Comparison of ENCODE assay signal across 7 mouse cellular contexts in the genomic region with DNA sequence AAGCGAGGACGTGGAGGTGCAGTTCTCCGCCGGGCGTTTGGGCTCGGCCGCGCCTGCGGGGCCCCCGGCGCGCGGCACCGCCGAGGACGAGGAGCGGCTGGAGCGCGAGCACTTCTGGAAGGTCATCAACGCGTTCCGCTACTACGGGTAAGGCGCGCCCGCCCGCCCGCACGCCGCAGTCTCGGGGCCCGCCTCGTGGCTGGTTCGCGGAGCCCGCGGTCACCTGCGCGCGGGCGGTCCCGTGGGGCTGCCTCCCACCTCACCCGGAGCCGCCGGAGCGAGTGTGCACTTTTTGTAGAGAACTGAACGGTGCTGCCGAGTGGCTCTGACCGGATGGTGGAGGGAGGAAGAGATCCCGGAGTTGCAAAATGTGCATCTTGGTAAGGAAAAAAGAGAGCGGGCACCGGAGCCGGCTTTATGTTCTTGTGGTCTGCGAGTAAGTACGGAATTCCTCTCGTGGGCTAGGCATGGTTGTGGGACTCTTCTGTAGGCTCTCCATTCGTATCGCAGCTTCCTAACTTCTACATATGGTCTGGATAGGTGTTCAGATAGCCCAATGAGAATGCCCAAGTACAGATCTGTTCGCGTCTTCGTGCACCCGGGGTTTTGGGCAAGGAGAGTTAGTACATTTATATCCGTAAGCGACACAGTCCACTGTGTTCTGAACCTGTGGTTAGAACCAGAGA. TPM values are rescaled to one million over a fixed set of nuclear protein-coding genes. Genes with fewer than 3 reads are reported as not detected.
DNase-seq lines count a peak whose midpoint lies in the region; ATAC-seq lines count a peak whose summit lies in the region.

No protein-coding gene starts in this region.

- DNase-seq in MN1 (ENCODE audit: low spot score) = peak; percentile 40
- peak; percentile 50 for DNase-seq in c-Kit-positive CD71-positive TER-119-positive erythroid progenitor cells, embryonic 14.5 days (ENCODE audit: low spot score)
- DNase-seq in left cerebral cortex, adult 11 months (ENCODE audit: low spot score) = peak; percentile 28
- DNase-seq in right cerebral cortex, postnatal 25 days = peak; percentile 68

- H3K9me3 ChIP-seq in forebrain, embryonic 13.5 days (replicated peaks) = no peaks in the 10 kb centered on the region
- no peaks in the 10 kb centered on the region for H3K9me3 ChIP-seq in hindbrain, embryonic 13.5 days

- H3K36me3 ChIP-seq in forebrain, embryonic 13.5 days (ENCODE audit: poor library complexity, severe bottlenecking) = no peaks in the 10 kb centered on the region
- no peaks in the 10 kb centered on the region for H3K36me3 ChIP-seq in hindbrain, embryonic 13.5 days

- WGBS in forebrain, embryonic 13.5 days = under 1% methylated on average over 62 of the region's 64 CpGs
- under 1% methylated on average over 50 of the region's 64 CpGs for WGBS in hindbrain, embryonic 13.5 days

- peak overlapping the region; percentile 86 for H3K9ac ChIP-seq in forebrain, embryonic 13.5 days
- H3K9ac ChIP-seq in hindbrain, embryonic 13.5 days = peak overlapping the region; percentile 87

- H3K4me1 ChIP-seq in forebrain, embryonic 13.5 days = peaks cover 22% of the 10 kb centered on the region
- H3K4me1 ChIP-seq in hindbrain, embryonic 13.5 days (replicated peaks) = peaks cover 22% of the 10 kb centered on the region

- H3K4me2 ChIP-seq in forebrain, embryonic 13.5 days = peak overlapping the region; percentile 80
- peak overlapping the region; percentile 82 for H3K4me2 ChIP-seq in hindbrain, embryonic 13.5 days

- peak overlapping the region; percentile 75 for H3K4me3 ChIP-seq in forebrain, embryonic 13.5 days
- peak overlapping the region; percentile 79 for H3K4me3 ChIP-seq in hindbrain, embryonic 13.5 days

- no peaks in the 10 kb centered on the region for H3K27me3 ChIP-seq in forebrain, embryonic 13.5 days
- no peaks in the 10 kb centered on the region for H3K27me3 ChIP-seq in hindbrain, embryonic 13.5 days

- peak; percentile 77 for ATAC-seq in forebrain, embryonic 13.5 days
- peak; percentile 79 for ATAC-seq in hindbrain, embryonic 13.5 days (ENCODE audit: low FRiP score)
- peak; percentile 39 for ATAC-seq in megakaryocyte, adult 5-6 weeks (ENCODE audit: poor library complexity, severe bottlenecking)

- H3K27ac ChIP-seq in forebrain, embryonic 13.5 days = peak overlapping the region; percentile 66
- peak overlapping the region; percentile 82 for H3K27ac ChIP-seq in hindbrain, embryonic 13.5 days

RNA-seq across cellular contexts. Expression of gene Carnmt1, which starts 0.6 kb away (rescaled TPM):
- polyA plus RNA-seq in forebrain, embryonic 13.5 days (2015; fragmentation: Nextera tagmentation; extraction: Ambion mirVana) = 17.7 and 18.0 TPM in 2 replicates
- 15.2 and 15.8 TPM in 2 replicates for polyA plus RNA-seq in hindbrain, embryonic 13.5 days (2015; fragmentation: Nextera tagmentation; extraction: Ambion mirVana)
- 16.3 and 18.3 TPM in 2 replicates for total RNA-seq in megakaryocyte, adult 5-6 weeks (2015)
- 11.4 and 11.6 TPM in 2 replicates for total RNA-seq in megakaryocyte, adult 5-6 weeks (2017)

RNA-seq across cellular contexts. Expression of gene Nmrk1, which starts 39.4 kb away (rescaled TPM):
- polyA plus RNA-seq in forebrain, embryonic 13.5 days (2015; fragmentation: Nextera tagmentation; extraction: Ambion mirVana) = 4.2 and 4.5 TPM in 2 replicates
- polyA plus RNA-seq in hindbrain, embryonic 13.5 days (2015; fragmentation: Nextera tagmentation; extraction: Ambion mirVana) = 8.5 and 9.8 TPM in 2 replicates
- total RNA-seq in megakaryocyte, adult 5-6 weeks (2015) = 6.1 and 13.0 TPM in 2 replicates
- total RNA-seq in megakaryocyte, adult 5-6 weeks (2017) = 3.7 and 4.6 TPM in 2 replicates

RNA-seq across cellular contexts. Expression of gene Ostf1, which starts 39.6 kb away (rescaled TPM):
- 26.4 and 29.5 TPM in 2 replicates for polyA plus RNA-seq in forebrain, embryonic 13.5 days (2015; fragmentation: Nextera tagmentation; extraction: Ambion mirVana)
- 45.9 and 54.5 TPM in 2 replicates for polyA plus RNA-seq in hindbrain, embryonic 13.5 days (2015; fragmentation: Nextera tagmentation; extraction: Ambion mirVana)
- 384 and 411 TPM in 2 replicates for total RNA-seq in megakaryocyte, adult 5-6 weeks (2015)
- 378 and 396 TPM in 2 replicates for total RNA-seq in megakaryocyte, adult 5-6 weeks (2017)

RNA-seq across cellular contexts. Expression of gene D030056L22Rik, which starts 41.8 kb away (rescaled TPM):
- 74.1 and 82.2 TPM in 2 replicates for polyA plus RNA-seq in forebrain, embryonic 13.5 days (2015; fragmentation: Nextera tagmentation; extraction: Ambion mirVana)
- 53.8 and 61.1 TPM in 2 replicates for polyA plus RNA-seq in hindbrain, embryonic 13.5 days (2015; fragmentation: Nextera tagmentation; extraction: Ambion mirVana)
- total RNA-seq in megakaryocyte, adult 5-6 weeks (2015) = 23.9 and 27.7 TPM in 2 replicates
- 10.4 and 11.4 TPM in 2 replicates for total RNA-seq in megakaryocyte, adult 5-6 weeks (2017)

Comparison
In these comparisons a context has a peak if more than half of its experiments do, and no peak if none do; other contexts are left out.
1. Peak in every context shown above with its lines: DNase-seq, ATAC-seq, H3K4me3 ChIP-seq and H3K27ac ChIP-seq.